Mouse (Mus musculus) testis, postnatal 10 days (tissue): ENCODE measurements around the gene Tmem200b.

Experiments used
- DNase-seq: peaks from one replicate; pipeline ENCODE4 v3.0.0; 2021; ENCODE audit warnings: low spot score

The Tmem200b gene

DNA sequence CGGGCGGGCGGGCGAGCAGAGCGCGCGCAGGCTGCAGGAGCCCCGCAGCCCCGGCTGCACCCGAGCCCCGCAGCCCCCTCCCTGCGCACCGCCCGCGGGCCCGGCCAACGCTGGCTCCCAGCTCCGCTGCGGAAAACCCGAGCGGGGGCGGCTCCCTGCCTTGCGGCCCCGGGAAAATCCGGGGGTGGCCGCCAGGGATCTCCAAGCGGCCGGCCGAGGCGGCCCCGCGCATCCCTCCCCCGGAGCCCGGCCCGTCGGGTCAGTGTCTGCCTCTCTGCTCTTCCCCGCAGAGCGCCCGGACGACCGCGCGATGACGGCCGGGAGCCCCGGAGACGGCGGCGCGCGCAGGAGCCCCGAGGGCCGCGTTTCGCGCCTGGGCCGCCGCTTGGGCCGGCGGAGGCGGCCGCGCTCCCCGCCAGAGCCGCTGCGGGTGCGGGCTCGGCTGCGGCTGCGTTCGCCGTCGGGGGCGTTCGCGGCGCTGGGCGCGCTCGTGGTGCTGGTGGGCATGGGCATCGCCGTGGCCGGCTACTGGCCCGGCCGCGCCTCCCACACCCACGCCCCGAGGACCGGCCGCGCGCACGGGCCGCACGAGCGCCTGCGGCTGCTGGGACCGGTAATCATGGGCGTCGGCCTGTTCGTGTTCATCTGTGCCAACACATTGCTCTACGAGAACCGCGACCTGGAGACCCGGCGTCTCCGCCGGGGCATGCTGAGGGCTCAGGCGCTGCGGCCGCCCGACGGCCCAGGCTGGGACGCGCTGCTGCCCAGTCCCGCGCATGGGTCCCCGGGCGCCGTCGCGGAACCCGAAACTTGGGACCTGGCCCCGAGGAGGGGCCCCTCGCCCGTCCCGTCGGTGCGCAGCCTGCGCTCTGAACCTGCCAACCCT is at the start of gene Tmem200b:
TSS of gene Tmem200b (plus strand) at position 311 of the 886 bp plus-strand sequence.
- peak; percentile 74 for DNase-seq

- DNase-seq, result no peak
Measured at GRCm38 (mm10) chr4:131872672-131873292, 48.8 kb upstream of the Tmem200b start.

- DNase-seq, result peak; percentile 95
Measured at GRCm38 (mm10) chr4:131873293-131874168, 48.0 kb upstream of the Tmem200b start, which contains the start of gene Srsf4. Srsf4 (plus strand) TSS chr4:131873617.

DNA sequence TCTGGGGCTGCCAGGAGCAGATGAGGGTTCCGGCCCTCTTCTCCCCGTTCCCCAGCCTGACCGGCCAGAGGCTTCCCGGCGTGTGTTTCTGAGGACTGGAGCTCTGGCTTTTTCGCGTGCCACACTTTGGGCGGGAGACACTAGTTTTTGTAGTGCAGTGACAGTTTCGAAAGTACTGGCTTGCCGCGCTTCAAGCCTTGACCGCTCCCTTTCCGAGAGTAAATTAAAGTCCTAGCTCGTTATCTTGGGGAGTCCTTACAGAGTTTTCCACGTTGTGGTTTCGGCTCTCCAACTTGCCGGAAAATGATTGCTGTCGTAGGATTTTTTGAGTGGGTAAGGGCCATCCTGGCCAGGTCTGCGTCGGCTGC is 47.4 kb upstream of the Tmem200b start:
- DNase-seq, result no peak

DNA sequence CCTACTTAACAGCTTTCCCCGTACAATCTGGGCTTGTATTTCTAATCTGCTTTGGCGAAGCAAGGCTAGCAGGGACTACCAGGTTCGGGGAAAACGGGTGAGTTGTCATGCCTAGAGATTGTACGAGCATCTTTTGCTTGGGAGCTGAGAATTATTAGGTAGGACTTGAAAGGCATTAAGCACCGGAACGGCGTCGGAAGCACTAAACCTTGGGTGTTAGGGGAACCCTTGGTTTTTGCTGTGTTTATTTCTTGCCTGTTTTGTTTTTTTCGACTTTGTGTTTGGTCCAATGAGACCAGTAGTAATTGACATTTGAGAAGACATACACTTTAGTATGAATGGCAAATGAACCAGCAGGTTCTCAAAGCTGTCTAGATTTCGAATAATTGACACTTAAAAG is 47.0 kb upstream of the Tmem200b start:
- DNase-seq, result no peak

DNA sequence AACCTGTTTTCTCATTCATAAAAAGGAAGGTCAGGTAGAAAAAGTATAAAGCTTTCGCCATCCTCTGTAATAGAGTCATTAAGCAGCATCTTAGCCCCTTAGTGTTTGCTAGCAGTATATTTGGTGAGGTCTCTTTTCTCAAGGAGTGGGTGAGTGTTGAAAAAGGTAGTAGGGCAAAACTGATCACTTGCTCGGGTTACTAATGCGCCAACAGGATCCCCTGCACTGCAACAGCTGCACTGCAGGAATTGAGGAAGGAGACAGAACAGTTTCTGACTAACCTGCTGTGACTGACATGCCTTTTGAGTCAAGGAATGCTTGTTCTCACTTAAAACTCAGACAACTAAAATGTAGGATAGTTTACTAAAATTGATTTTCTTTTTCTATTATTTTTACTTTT is 46.3 kb upstream of the Tmem200b start:
- no peak for DNase-seq

- no peak for DNase-seq
Measured at GRCm38 (mm10) chr4:131876836-131877235, 44.7 kb upstream of the Tmem200b start.

- DNase-seq, result no peak
Measured at GRCm38 (mm10) chr4:131879692-131880091, 41.9 kb upstream of the Tmem200b start.

DNA sequence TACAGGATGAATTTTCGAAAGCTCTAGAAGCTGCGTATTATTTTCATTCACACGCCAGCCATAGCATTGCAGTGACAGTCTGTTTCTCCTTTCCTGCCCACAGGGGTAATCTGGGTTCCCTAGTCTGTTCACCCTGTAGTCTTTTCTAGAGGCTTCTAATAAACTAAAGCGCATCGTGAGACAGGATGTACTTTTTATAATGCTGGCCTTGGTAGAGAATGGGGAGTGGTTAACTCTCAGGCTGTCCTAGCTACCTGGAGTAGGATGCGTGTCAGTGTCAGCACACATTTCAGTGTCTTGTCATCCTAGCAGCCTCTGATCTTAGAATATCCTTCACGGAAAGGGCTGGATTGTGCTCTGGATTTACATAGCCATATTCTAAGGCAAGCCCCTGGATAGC is 40.3 kb upstream of the Tmem200b start:
- no peak for DNase-seq

DNA sequence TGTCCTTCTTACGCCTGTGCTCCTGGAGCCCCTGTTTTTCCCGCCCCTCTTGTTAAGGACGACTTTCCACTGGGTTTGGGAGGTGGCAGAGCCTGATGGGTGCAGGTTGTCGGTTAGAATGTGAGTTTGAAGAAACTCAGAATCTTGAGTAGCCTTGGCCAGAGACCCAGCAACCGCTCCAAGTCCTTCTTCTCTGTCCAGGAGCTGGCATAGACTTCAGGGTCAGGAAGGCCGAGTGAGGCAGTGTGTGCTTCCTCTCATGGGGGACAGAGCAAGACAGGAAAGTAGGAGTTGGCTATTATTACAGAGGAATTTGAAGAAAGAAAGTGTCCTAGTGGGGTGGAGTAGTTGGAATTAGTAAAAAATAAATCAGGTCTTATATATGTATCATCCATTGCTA is 38.0 kb upstream of the Tmem200b start:
- DNase-seq, result no peak

GRCm38 (mm10) chr4:131885376-131885775 is 36.2 kb upstream of the Tmem200b start:
- no peak for DNase-seq

DNA sequence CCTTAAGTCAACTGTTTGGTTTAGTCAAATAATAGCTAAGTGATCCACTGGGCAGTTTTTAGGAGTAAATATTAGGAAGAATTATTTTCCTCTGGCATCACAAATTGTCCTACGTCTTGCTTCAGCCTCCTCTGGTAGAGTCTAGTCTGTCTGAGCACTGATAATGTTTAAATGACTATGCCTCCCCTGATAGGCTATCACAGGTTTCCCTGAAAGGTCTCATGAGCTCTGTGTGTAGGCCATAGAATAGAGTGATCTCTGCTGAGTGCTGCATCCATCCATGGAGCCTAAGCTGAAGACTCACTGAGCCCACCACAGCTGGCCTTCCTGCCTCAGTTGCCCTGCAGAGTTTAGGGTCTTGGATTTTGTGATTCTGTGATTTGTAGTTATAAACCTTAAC is 33.0 kb upstream of the Tmem200b start:
- no peak for DNase-seq

GRCm38 (mm10) chr4:131890692-131891091 is 30.9 kb upstream of the Tmem200b start:
- no peak for DNase-seq

- DNase-seq, result no peak
Measured at GRCm38 (mm10) chr4:131897109-131897508, 24.5 kb upstream of the Tmem200b start.

GRCm38 (mm10) chr4:131897787-131898186 is 23.8 kb upstream of the Tmem200b start:
- DNase-seq, result no peak

DNA sequence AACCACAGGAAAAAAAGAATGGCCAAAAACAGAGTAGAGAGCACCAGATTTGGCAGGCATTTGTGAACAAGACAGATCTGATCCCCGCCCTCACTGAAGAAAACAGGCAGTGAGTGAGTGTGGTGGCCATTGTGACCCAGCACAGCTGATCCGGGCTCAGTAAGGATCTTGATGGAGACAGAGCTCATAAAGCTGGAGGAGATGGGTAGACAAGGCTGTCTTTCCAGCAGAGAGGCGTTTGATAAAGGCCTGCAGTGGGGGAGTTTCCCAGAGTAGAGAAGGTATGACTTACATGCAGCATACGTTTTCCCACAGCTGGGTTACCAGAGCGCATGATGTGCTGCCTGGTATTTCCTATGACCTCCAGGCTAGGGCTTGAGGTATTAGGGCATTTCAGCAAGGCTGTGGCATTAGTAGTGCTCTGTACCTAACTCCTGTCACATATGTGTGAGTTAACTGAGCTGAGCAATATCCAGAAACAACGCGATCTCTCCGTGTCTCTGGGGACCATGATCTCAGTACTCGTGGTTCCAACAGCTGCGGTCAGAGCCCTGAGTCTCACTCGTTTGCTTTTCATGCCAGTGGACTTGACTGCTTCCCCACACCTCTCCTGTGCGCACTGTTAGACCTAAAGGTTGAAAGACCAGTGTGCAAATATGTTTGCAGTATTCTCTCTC is 22.9 kb upstream of the Tmem200b start:
- no peak for DNase-seq

- DNase-seq, result no peak
Measured at GRCm38 (mm10) chr4:131899180-131899554, 22.4 kb upstream of the Tmem200b start.

- no peak for DNase-seq
Measured at GRCm38 (mm10) chr4:131901090-131901489, 20.5 kb upstream of the Tmem200b start.

DNA sequence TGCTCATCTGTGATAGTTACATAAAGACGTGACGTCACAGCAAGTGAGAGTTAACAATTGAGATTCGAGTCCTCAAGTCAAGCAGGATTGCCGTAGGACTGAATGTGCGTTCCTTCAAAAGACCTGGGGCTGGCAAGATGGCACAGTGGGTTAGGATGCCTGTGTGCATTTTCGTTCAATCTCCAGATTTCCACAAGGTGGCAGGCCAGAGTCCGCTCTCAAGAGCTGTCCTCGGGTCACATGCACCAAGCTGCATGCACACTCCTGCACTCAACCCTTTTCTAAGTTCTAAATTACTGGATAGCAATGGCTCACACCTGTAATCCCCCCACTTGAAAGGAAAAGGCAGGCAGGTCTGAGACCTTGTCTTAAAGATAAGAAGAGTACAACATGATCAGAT is 17.1 kb upstream of the Tmem200b start:
- peak; percentile 77 for DNase-seq

DNA sequence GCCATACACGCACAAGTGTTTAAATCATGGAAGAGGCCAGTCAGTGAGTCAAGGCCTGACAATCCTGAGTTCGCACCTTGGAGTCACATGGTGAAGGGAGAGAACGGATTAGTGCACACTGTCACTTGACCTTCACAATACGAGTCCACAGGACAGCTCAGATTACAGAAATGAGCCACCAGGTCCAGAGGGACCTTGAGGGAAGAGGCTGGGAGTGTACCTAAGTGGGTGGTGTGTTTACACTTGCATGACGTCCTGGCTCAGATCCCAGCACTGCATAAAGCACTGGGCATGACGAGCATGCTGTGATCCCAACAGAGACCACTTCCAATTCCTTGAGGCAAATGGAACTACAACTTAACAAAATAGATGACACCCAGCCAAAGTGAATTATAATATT is 15.1 kb upstream of the Tmem200b start:
- no peak for DNase-seq

GRCm38 (mm10) chr4:131907912-131908311 is 13.7 kb upstream of the Tmem200b start:
- no peak for DNase-seq
